Mouse (Mus musculus) heart, adult 9 months (tissue): ENCODE data around the gene Slc12a4.
"Not testable (repeated sequence)": the region's sequence is repeated elsewhere in the genome, so short reads cannot be mapped to it uniquely, and the experiment has no call there.

ENCODE experiments used
- DNase-seq, 2 experiments: peaks; one replicate each; pipeline ENCODE4 v3.0.0; 2022; ENCODE audit warnings: low spot score in 2 of 2

The Slc12a4 gene

GRCm38 (mm10) chr8:105965905-105966341 lies at the start of gene Slc12a4:
Slc12a4 (minus strand) TSS chr8:105966097.
- peak; percentile 86 to 88 for DNase-seq

GRCm38 (mm10) chr8:106012203-106012602 lies 46.3 kb upstream of the Slc12a4 start:
- not testable (repeated sequence) for DNase-seq

DNA sequence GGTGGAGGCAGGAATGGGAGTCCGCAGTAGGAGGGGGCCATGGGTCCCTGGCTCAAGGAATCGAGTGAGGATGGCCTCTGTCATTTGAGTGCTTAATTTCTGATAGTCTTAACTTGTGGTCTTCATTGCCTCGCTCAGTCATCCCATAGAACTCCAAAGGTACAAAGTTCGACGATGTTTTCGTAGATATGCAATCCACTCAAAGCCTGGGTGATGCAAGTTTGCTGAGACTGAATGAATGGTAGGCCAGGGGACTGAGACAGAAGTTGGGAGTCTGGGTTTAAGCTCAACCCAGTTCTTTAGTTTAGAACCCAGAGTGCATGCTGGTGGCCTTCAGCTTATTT lies 45.7 kb upstream of the Slc12a4 start, which contains the start of gene Ddx28:
Gene Ddx28, minus strand, starts transcription at position 240 of the 344 bp plus-strand sequence.
- no peak for DNase-seq

DNA sequence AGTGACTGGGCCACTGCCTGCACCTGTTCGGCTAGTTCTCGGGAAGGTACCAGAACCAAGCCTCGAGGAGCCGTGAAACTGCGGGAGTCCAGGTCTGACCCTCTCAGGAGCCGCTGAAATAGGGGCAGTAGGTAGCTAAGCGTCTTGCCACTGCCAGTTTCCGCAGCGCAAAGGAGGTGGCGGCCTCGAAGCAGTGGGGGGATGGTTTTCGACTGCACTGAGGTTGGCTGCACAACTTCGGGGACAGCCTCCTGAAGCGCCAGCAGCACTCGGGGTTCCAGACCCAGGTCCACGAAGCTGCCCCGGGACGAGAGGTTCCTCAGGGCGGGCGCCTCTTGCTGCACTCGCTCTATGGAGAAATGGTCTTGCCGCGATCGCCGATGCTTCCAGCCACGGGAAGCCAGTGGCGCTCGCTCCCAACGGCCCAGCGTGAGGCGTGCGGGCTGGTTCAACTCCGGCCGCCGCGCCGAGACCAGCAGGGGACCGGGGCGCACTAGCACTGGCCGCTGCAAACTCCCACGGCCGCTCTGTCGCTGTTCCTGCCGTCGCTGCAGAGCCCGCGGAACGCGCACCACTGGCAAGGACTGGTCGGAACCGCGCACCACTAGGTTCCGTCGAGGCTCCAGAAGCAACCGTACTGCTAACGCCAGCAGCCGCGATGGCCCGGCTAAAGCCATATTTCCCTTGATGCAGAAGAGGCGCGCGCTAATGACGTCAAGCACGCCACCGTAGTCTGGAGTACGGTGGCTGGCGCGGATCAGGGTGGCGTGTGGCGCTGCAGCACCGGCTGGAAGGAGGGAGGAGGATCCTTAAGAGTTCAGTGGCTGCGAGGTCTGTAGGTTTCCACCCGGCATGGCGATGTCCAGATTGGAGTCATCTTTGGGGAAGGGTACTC lies 45.1 kb upstream of the Slc12a4 start:
- peak; percentile 83 to 89 for DNase-seq

- DNase-seq, result not testable (repeated sequence)
Observed at GRCm38 (mm10) chr8:106007891-106008290, 42.0 kb upstream of the Slc12a4 start.

DNA sequence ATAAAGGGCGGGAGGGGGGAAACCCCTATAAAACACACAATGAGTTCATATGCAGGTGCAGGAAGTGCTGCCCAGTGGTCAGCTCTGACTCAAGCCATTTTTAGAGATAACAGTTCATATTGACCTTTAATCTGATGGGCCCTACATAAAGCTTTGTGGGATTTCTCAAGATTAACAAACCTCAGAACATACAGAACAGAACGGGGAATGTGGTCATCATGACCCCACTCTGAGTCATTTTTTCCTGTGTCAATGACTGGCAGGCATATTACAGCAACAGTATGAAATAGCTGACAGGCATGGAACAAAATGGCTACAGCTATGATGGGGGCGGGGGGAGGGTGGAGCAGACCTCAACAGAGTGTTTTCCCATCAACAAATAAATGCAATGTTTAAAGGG lies 41.2 kb upstream of the Slc12a4 start:
- no peak for DNase-seq

GRCm38 (mm10) chr8:106006413-106006812 lies 40.5 kb upstream of the Slc12a4 start:
- DNase-seq, result no peak

GRCm38 (mm10) chr8:106005875-106006274 lies 40.0 kb upstream of the Slc12a4 start, which contains the start of gene Dpep2nb:
Dpep2nb (minus strand) TSS chr8:106005975.
- no peak for DNase-seq

DNA sequence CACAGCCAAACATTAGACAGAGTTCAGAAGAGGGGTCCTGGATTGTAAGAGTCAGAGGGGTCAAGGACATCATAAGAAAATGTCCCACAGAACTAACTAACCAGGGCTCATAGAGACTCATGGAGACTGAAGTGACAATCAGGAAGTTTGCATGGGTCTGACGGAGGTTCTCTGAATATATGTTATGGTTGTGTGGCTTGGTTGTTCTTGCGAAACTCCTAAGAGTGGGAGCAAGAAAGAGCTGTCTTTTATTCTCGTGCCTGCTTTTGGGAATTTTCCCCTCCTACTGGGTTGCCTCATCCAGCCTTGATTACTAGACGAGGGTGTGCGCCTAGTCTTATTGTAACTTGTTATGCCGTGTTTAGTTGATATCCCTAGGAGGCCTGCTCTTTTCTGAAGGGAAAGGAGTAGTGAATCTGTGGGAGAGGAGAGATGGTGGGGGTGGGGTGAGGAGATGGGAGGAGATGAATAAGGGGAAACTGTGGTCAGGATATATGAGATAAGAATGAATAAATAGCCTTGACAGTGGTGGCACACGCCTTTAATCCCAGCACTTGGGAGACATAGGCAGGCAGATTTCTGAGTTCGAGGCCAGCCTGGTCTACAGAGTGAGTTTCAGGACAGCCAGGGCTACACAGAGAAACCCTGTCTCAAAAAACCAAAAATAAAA lies 38.8 kb upstream of the Slc12a4 start:
- no peak for DNase-seq

- no peak for DNase-seq
Observed at GRCm38 (mm10) chr8:106001908-106002307, 36.0 kb upstream of the Slc12a4 start.

DNA sequence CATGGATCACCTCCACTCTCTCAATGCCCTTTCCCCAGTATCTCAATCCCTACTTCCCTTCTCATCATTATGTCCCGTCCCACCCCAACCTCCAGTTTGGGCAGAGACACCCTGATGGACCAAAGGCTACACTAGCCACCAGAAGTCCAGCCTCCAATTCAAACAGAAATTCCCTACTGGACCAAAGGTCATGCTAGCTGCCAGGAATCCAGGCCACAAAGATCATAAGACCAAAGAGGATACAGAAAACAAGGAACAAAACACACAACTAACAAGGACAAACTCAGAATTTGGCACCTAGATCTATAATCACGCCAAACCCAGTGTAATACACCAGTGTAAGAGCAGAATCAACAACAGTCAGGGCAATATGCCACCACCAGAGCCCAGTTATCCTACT lies 33.1 kb upstream of the Slc12a4 start:
- no peak for DNase-seq

DNA sequence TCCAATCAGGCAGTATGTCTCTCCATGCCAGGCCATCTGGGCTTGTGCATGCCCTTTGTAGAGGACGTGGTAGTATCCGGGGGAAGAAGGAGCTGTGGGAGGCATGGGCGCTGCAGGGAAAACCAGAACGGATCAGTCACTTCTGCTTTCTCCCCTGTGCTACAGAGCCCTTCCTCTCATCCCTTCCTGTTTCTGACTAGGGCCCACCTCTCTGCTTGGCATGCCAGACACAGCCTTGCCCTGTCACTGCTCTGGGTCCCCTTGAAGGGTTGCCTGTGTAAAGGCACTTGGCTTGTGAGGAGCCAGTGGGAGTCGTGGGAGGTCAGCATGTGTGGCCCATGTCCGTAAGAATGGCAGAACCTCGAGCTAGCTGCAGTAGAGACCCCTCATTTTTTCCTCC lies 30.5 kb upstream of the Slc12a4 start:
- peak; percentile 12 to 30 for DNase-seq

DNA sequence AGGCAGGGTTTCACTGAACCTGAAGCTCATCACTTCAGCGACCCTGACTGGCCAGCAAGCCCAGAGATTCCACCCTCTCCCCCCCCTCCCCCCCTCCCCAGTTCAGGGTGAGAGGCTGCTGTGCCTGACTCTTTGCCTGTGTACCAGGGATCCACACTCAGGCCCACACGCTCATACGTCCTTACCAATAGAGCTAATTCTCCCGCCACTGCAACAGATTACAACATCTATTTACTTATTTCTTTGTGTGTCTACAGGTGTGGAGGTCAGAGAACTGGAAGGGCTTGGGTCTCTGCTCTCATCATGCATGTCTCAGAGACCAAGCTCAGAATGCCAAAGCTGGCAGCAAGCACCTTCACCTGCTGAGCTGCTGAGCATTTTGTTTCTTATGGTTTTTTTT lies 27.3 kb upstream of the Slc12a4 start:
- DNase-seq, result no peak

GRCm38 (mm10) chr8:105992499-105992898 lies 26.6 kb upstream of the Slc12a4 start:
- DNase-seq, result no peak

DNA sequence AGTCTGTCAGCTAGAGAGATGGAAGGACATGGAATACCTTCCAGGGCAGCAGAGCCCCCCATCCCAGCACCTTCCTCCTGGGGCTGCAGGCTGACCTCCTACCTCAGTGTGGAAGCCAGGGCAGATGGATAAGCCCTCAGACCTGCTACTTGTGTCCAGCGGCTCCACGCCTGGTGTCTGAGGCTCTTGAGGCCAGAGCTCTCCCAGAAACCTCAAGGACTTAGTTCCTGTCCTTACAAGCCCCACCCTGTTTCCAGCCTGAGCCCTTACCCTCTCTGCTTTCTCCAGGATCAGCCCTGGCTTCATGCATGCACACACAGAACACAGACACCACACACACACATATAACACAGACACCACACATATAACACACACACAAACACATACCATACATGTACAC lies 25.6 kb upstream of the Slc12a4 start:
- DNase-seq, result no peak

DNA sequence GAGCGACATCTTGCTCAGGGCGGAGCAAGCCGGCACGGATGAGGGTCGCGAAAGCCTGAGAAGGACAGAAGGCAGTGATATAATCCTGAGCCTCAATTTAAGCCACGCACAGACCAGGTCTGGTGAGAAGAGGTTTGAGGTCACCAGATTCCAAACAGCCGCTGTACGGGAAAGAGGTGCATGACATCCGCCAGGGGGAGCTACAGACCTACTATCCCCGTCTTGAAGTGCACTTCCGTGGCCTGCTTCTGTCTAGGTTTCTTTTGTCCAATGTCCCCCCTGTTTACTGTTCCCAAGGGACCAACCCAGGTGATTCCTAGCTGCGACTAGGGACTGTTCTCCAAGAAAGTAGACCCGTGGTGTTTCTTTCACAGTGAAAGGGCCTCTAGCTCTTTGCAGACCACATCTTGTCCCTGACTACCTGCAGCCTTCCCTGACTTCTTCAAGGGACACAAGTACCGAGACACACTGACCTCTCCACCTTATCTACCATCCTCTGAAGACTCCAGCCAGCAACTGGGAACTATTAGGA lies 25.0 kb upstream of the Slc12a4 start, which contains the start of gene Dus2:
Gene Dus2, plus strand, starts transcription at position 482 of the 532 bp plus-strand sequence.
- DNase-seq, result peak; percentile 60 to 78

GRCm38 (mm10) chr8:105988546-105988945 lies 22.6 kb upstream of the Slc12a4 start:
- no peak for DNase-seq

- not testable (repeated sequence) for DNase-seq
Observed at GRCm38 (mm10) chr8:105983406-105983805, 17.5 kb upstream of the Slc12a4 start.

- no peak for DNase-seq
Observed at GRCm38 (mm10) chr8:105981146-105981545, 15.2 kb upstream of the Slc12a4 start.

DNA sequence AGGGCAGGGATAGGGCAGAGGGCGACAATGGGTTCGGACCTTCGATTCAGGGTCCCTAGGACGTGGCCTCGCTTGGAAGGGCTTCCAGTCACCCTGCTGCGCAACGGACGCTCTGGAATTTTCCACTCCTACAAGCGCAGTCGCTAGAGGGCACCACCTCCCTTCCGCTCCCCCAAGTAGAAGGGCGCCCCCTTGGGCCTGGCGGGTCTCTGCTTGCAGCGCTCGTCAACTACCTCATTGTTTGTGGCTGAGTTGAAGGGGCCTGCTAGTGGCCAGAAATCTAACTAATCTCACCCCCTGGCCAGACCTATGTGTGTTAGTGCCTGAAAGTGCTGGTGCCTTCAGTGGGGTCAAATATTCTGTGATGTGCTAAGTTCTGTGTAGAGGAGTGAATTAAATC lies 13.4 kb upstream of the Slc12a4 start, which contains the start of gene Dpep3:
Gene Dpep3, minus strand, starts transcription at position 105 of the 400 bp plus-strand sequence.
- DNase-seq, result no peak

DNA sequence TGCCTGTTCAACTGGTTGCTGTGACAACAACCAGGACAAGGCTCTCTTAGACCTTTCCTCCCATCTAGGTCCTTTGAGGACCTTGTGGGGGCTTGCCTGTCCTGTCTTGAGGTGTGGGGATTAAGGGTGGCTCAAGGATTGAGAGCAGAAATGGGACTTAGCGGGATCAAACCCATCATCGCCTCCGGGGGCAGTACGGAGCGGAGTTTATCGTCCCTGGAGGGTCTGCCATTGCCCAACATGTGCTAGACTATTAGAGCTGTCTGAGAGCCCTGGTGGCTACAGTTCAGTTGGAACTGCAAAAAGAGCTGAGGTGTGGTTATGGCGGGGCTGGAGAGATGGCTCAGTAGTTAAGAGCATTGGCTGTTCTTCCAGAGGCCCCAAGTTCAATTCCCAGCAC lies 9.5 kb upstream of the Slc12a4 start:
- no peak for DNase-seq

DNA sequence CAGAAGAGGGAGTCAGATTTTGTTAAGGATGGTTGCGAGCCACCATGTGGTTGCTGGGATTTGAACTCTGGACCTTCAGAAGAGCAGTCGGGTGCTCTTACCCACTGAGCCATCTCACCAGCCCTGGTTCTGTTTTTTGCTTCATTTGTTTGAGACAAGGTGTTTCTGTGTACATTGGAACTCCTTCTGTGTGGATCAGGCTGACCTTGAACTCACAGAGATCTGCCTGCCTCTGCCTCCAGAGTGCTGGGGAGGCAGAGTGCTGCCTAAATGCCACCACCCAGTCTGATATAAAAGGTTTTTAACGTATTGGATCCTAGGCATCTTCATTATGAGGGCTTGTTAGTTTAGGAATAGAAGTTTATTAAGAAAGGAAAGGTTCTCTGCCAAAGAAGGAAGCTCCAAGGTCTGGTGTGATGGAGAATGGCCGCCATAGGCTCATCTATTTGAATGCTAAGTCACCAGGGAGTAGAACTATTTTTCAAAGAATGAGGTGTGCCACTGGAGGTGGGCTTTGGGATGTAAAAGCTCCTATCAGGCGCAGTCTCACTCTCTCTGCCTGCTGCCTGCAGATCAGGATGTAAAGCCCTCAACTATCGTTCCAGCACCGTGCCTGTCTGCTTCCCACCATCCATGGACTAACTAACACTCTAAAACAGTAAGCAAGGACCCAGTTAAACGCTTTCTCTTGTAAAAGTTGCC lies 5.3 kb upstream of the Slc12a4 start:
- DNase-seq, result no peak
